Mouse (Mus musculus) embryonic facial prominence, embryonic 12.5 days (tissue): ENCODE results near the gene Tmbim1. TPM values are rescaled to one million over a fixed set of nuclear protein-coding genes. Genes with fewer than 3 reads are reported as not detected.
A peak's percentile ranks its signal among the peaks of the same experiment; 100 is the strongest.
"Not testable (repeated sequence)": the region's sequence is repeated elsewhere in the genome, so short reads cannot be mapped to it uniquely, and the experiment has no call there.

ENCODE experiments used
- ATAC-seq: fragments of 200-750 bp; cut with Nextera tagmentation; 2 replicates; pipeline ENCODE4 v1.8.0; 2017; ENCODE audit not compliant: insufficient number of reproducible peaks, insufficient read depth, low FRiP score, low TSS enrichment
- H3K27ac ChIP-seq: fragments of 300-500 bp; sonication (generic); 2 replicates; pipeline ENCODE4 v1.5.1; 2016; ENCODE audit warnings: mild to moderate bottlenecking
- H3K27me3 ChIP-seq: fragments of 300-500 bp; sonication (generic); 2 replicates; pipeline ENCODE4 v1.6.1; 2016; ENCODE audit warnings: mild to moderate bottlenecking, moderate library complexity
- H3K36me3 ChIP-seq: fragments of 300-500 bp; sonication (generic); 2 replicates; pipeline ENCODE4 v1.6.1; 2016; ENCODE audit warnings: mild to moderate bottlenecking
- H3K4me1 ChIP-seq: fragments of 300-500 bp; sonication (generic); 2 replicates; pipeline ENCODE4 v1.6.1; 2016
- H3K4me2 ChIP-seq: fragments of 300-500 bp; sonication (generic); replicated peaks from 2 replicates; pipeline ENCODE4 v1.6.1; 2016; ENCODE audit warnings: mild to moderate bottlenecking, moderate library complexity
- H3K4me3 ChIP-seq: fragments of 300-500 bp; sonication (generic); 2 replicates; pipeline ENCODE4 v1.5.1; 2016; ENCODE audit warnings: mild to moderate bottlenecking
- H3K9ac ChIP-seq: fragments of 300-500 bp; sonication (generic); 2 replicates; pipeline ENCODE4 v1.6.1; 2016; ENCODE audit warnings: mild to moderate bottlenecking, moderate library complexity
- H3K9me3 ChIP-seq: fragments of 300-500 bp; sonication (generic); 2 replicates; pipeline ENCODE4 v1.6.1; 2016; ENCODE audit warnings: mild to moderate bottlenecking, moderate library complexity
- WGBS: fragments of 180-500 bp; shearing (Covaris S2); methylation state at CpG from one replicate; pipeline ENCODE4 v1.1.7; 2016; 5-methylcytosine and 5-hydroxymethylcytosine counted together
- polyA plus RNA-seq: library from polyadenylated mRNA; unstranded; fragments of >200 nt; fragmentation: Nextera tagmentation; extraction: Ambion mirVana; gene quantifications from 2 replicates; pipeline ENCODE4 v1.2.1, GENCODE M21; 2016

Gene Tmbim1
- polyA plus RNA-seq, 1 experiment from 2014 or later, result 18.4 TPM

GRCm38 (mm10) chr1:74292331-74293020 lies 12.9 kb downstream of the Tmbim1 start:
- Histone ChIP-seq H3K4me2 (no peak overlapping the region), H3K36me3 (peaks cover 42% of the 10 kb centered on the region), H3K27ac (no peak overlapping the region), H3K9me3 (no peaks in the 10 kb centered on the region), H3K4me3 (no peak overlapping the region), H3K9ac (no peak overlapping the region), H3K27me3 (no peaks in the 10 kb centered on the region), H3K4me1 (peaks cover 26% of the 10 kb centered on the region)
- ATAC-seq, result no peak
- 85% methylated on average over 11 of the region's 11 CpGs for WGBS

- Histone ChIP-seq H3K4me2 (no peak overlapping the region), H3K27ac (no peak overlapping the region), H3K9ac (no peak overlapping the region), H3K27me3 (no peaks in the 10 kb centered on the region), H3K4me3 (no peak overlapping the region), H3K4me1 (peaks cover 11% of the 10 kb centered on the region), H3K36me3 (peaks cover 42% of the 10 kb centered on the region), H3K9me3 (no peaks in the 10 kb centered on the region)
- ATAC-seq, result no peak
- 92% methylated on average over 5 of the region's 5 CpGs for WGBS
These were observed 15.3 kb downstream of the Tmbim1 start for GRCm38 (mm10) chr1:74290141-74290540.

GRCm38 (mm10) chr1:74289740-74290139 lies 15.7 kb downstream of the Tmbim1 start:
- Histone ChIP-seq H3K9me3 (no peaks in the 10 kb centered on the region), H3K4me2 (no peak overlapping the region), H3K36me3 (peaks cover 42% of the 10 kb centered on the region), H3K9ac (no peak overlapping the region), H3K27me3 (no peaks in the 10 kb centered on the region), H3K27ac (no peak overlapping the region), H3K4me3 (no peak overlapping the region), H3K4me1 (peaks cover 7% of the 10 kb centered on the region)
- no peak for ATAC-seq
- 88% methylated on average over 2 of the region's 2 CpGs for WGBS

DNA sequence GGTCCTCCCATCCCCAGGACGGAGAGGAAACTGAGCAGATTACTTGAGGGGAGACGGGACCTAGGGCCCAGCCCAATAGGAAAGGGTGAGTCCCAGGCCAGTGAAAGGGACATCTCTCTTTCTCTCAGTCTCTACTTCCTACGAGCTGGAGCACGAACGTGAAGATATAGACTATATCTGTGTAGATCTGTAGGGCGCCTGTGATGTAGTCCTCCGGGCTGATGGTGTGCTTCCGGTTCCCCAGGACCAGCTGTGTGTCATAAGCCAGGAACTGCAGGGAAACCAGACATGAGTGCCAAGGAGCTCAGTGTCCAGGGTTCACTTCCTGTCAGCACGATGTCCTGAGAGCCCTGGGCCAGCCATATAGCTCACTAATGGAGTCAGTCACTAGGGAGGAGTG lies 16.2 kb downstream of the Tmbim1 start:
- H3K9me3 ChIP-seq, result no peaks in the 10 kb centered on the region
- no peak overlapping the region for H3K9ac ChIP-seq
- H3K4me3 ChIP-seq, result no peak overlapping the region
- no peak overlapping the region for H3K27ac ChIP-seq
- 86% methylated on average over 9 of the region's 9 CpGs for WGBS
- no peak overlapping the region for H3K4me2 ChIP-seq
- H3K36me3 ChIP-seq, result peaks cover 42% of the 10 kb centered on the region
- H3K27me3 ChIP-seq, result no peaks in the 10 kb centered on the region
- ATAC-seq, result no peak
- H3K4me1 ChIP-seq, result peaks cover 6% of the 10 kb centered on the region

DNA sequence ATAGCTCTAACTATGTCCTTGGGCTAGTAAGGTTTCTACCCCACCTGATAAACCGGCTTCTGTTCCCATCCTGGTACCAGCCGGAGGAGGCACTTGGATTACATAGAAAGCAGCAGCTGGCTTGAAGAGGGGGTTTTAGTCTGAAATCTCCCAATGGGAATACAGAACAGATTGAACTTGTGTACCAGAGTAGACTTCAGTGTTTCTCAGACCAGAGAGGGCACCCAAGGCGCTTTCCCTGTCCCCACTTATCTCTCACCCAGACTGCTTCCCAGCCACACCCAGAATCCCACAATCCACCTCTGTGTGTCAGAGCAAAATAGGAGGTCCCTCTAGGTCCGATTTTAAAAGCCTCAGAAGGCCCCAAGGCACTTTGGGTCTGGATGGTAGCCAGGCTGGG lies 17.1 kb downstream of the Tmbim1 start:
- 83% methylated on average over 4 of the region's 4 CpGs for WGBS
- no peaks in the 10 kb centered on the region for H3K27me3 ChIP-seq
- H3K4me1 ChIP-seq, result peaks cover 10% of the 10 kb centered on the region
- H3K27ac ChIP-seq, result no peak overlapping the region
- ATAC-seq, result no peak
- H3K9ac ChIP-seq, result no peak overlapping the region
- H3K4me3 ChIP-seq, result no peak overlapping the region
- no peak overlapping the region for H3K4me2 ChIP-seq
- H3K36me3 ChIP-seq, result peaks cover 40% of the 10 kb centered on the region
- no peaks in the 10 kb centered on the region for H3K9me3 ChIP-seq

DNA sequence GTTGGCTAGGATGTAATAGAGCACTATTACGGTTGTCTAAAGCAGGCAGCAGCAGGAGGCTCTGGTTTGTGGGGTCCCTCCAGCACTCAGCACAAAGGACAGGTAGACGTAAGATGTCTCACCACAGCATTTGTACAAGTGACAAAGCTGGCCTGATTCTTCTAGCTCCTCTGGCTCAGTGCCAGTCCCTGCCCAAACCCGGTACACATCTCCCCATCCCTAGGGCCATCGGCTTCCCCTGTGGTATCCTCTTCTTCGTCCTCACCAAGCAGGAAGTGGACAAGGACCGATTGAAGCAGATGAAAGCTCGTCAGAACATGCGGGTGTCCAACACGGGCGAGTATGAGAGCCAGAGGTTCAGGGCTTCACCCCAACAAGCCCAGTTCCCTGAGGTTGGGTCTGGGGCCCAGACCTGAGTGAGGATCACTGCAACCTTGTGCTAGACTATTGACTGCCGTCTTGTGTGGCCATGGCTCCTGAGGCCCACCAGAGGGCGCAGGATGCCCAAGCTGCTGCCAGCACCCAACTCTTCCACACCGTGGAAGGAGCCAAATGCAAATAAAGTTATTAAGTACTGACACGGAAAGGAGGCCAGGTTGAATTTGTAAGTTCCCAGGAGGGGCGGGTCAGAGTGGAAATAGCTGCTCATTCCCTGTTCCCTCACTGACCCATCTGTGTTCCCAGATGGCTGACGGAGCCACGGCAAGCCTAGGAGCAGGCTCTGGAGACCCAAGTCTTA lies 18.4 kb downstream of the Tmbim1 start:
- H3K27ac ChIP-seq, ATAC-seq, H3K27me3 ChIP-seq, H3K9ac ChIP-seq, H3K4me2 ChIP-seq, H3K4me3 ChIP-seq, H3K9me3 ChIP-seq: not testable (repeated sequence)
- Histone ChIP-seq H3K4me1 (peaks cover 10% of the 10 kb centered on the region), H3K36me3 (peaks cover 43% of the 10 kb centered on the region)
- WGBS, result 64% methylated on average over 15 of the region's 17 CpGs

DNA sequence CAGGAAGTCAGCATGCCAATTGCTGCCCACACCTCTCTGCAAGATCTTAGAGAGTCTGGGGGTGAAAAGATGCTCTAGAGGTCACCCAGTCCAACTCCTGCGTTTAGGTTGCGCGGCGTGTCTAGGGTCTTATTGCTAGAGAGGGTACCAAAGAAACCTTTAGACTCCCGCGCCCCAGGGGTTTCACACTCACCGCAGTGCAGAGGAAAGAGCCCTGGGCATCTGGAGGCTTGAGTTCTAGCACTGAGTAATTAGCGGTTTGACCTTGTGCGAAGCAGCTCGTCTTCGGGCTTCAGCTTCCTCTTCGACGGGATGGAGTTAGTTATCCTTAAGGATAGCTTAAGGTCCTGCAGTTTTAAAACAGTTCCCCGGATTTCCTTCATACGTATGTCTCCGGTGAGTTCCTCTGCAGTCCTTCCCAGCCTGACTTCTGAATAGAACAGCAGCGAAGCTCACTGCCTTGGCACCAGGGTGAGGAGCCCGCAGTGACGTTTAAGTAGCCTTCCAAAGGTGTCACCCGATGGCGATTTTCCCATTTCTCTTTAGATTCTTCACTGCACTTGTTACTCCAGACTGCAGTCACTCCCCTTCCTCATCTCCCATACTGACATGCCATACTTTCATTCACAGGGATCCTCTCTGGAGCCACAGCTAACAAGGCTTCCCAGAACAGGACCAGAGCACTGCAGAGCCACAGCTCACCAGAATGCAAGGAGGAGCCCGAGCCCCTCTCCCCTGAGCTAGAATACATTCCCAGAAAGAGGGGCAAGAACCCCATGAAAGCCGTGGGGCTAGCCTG lies 20.0 kb downstream of the Tmbim1 start:
- peaks cover 45% of the 10 kb centered on the region for H3K36me3 ChIP-seq
- no peak for ATAC-seq
- H3K4me2 ChIP-seq, result peak overlapping the region; percentile 72
- H3K9me3 ChIP-seq, result no peaks in the 10 kb centered on the region
- H3K27me3 ChIP-seq, result no peaks in the 10 kb centered on the region
- H3K9ac ChIP-seq, result peak overlapping the region; percentile 70
- WGBS, result 3% methylated on average over 23 of the region's 23 CpGs
- H3K4me3 ChIP-seq, result peak overlapping the region; percentile 81
- peaks cover 10% of the 10 kb centered on the region for H3K4me1 ChIP-seq
- H3K27ac ChIP-seq, result no peak overlapping the region

DNA sequence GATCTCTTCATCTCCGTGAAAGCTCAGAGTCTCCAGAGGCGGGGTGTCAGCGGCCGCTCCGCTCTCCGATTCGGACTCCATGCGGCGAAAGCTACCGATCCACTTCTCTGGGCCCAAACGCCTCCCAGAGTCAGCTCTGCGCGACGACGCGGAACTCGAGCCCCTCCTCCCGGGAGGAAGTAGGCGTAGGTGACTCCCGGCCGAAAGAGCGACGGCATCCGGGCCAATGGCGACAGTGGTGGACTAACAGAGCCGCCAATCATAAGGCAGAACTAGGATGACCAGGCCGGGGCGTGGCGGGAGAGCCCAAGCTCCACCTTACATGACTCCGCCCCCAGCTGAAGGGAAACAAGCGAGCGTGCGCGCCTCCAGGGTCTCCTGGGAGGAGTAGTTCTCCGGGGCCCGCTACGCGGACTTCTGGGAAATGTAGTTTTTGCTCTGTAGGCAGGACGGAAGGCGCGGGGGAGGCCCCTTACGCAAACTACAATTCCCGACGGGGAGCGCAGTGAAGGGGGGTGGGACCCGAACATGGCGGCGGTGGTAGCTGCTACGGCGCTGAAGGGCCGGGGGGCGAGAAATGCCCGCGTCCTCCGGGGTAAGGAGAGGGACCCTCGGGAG lies 20.8 kb downstream of the Tmbim1 start, which contains the start of the genes Aamp and Pnkd:
TSS of gene Aamp (minus strand) at position 196 of the 618 bp plus-strand sequence.
TSS of gene Pnkd (plus strand) at position 388 of the 618 bp plus-strand sequence.
- peak; percentile 98 for ATAC-seq
- H3K27me3 ChIP-seq, result no peaks in the 10 kb centered on the region
- peak within 1 kb of the TSS; percentile 81 for H3K4me3 ChIP-seq
- WGBS, result under 1% methylated on average over 56 of the region's 56 CpGs
- H3K4me2 ChIP-seq, result peak within 1 kb of the TSS; percentile 86
- peaks cover 46% of the 10 kb centered on the region for H3K36me3 ChIP-seq
- no peaks in the 10 kb centered on the region for H3K9me3 ChIP-seq
- peak within 1 kb of the TSS; percentile 82 for H3K9ac ChIP-seq
- peaks cover 10% of the 10 kb centered on the region for H3K4me1 ChIP-seq
- H3K27ac ChIP-seq, result peak within 1 kb of the TSS; percentile 76; the same call in 1 of the 2 replicates

DNA sequence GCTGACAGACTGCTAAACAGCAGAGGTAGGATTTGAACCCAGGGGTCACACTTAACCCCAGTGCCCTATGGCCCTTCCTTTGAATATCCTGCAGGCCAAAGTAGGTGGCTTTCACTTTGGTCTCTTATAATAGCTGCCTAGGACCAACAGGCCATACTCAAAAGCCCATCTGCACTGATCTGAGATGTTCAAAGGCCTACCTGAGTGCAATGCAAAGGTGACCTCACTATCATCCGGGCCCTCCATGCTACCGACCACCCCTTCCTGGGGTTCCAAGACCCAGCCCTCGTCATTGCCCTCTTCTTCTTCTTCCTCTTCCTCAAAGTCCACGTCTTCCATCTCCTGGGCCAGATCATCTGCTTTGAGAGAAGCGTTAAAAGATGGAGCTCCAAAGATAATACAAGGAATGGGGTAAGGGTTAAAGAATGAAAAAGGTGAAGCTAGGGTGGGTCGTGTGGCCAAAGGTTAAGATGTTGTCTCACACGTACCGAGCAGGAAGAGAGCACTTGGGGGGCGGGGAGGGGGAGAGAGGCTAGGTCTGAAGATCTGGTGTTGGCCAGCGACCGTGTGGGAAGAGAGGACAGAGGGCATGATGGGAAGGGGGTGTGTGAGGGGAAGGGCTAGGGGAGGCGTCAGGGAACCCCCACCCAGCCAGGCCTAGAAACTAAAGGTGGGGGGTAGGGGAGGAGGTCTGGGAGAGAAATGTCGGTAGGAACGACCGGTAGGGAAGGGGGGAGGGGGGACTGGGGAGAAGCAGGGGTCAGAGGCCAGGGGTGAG lies 21.5 kb downstream of the Tmbim1 start:
- peaks cover 46% of the 10 kb centered on the region for H3K36me3 ChIP-seq
- peak; percentile 48; the same call in 1 of the 2 replicates for ATAC-seq
- H3K9me3 ChIP-seq, result no peaks in the 10 kb centered on the region
- H3K27ac ChIP-seq, result peak overlapping the region; percentile 76; the same call in 1 of the 2 replicates
- H3K4me3 ChIP-seq, result peak overlapping the region; percentile 81
- peak overlapping the region; percentile 86 for H3K4me2 ChIP-seq
- H3K9ac ChIP-seq, result peak overlapping the region; percentile 82
- no peaks in the 10 kb centered on the region for H3K27me3 ChIP-seq
- 14% methylated on average over 15 of the region's 15 CpGs for WGBS
- H3K4me1 ChIP-seq, result peaks cover 10% of the 10 kb centered on the region

- peaks cover 48% of the 10 kb centered on the region for H3K36me3 ChIP-seq
- ATAC-seq, result no peak
These were observed 22.4 kb downstream of the Tmbim1 start for GRCm38 (mm10) chr1:74282896-74283625.

More at GRCm38 (mm10) chr1:74282896-74283625, 22.4 kb downstream of the Tmbim1 start:
- Histone ChIP-seq H3K27me3 (no peaks in the 10 kb centered on the region), H3K27ac (no peak overlapping the region), H3K9ac (no peak overlapping the region), H3K4me2 (0 out of 2 replicates have a peak overlapping the region, but pooled peaks have one; percentile 7), H3K4me1 (peaks cover 10% of the 10 kb centered on the region), H3K9me3 (no peaks in the 10 kb centered on the region), H3K4me3 (no peak overlapping the region)
- WGBS, result 90% methylated on average over 10 of the region's 10 CpGs
